Mouse (Mus musculus): ENCODE results near the gene Tnfrsf1a. TPM values are rescaled to one million over a fixed set of nuclear protein-coding genes. Genes with fewer than 3 reads are reported as not detected.
A peak's percentile ranks its signal among the peaks of the same experiment; 100 is the strongest.

Tnfrsf1a gene
- polyA plus RNA-seq, 1 experiment from 2014 or later = 101 TPM

GRCm38 (mm10) chr6:125377582-125378451 is 28.7 kb downstream of the Tnfrsf1a start:
- peaks cover 55% of the 10 kb centered on the region for H3K27me3 ChIP-seq
- WGBS = 33% methylated on average over 16 of the region's 16 CpGs
- no peak overlapping the region for H3K4me3 ChIP-seq
- H3K36me3 ChIP-seq = no peaks in the 10 kb centered on the region
- peak; percentile 66 for ATAC-seq (ENCODE audit: borderline replicate concordance, extremely low read depth, low FRiP score, low TSS enrichment)
- H3K4me1 ChIP-seq = peaks cover 32% of the 10 kb centered on the region
- H3K9me3 ChIP-seq = no peaks in the 10 kb centered on the region
- no peak overlapping the region; the same call in 1 of the 2 replicates for H3K27ac ChIP-seq
- peak overlapping the region; percentile 22; the same call in 1 of the 2 replicates for H3K4me2 ChIP-seq
- H3K9ac ChIP-seq = no peak overlapping the region

GRCm38 (mm10) chr6:125378621-125379020 is 29.5 kb downstream of the Tnfrsf1a start:
- no peak overlapping the region for H3K4me3 ChIP-seq
- no peak; the same call in 1 of the 2 replicates for ATAC-seq (ENCODE audit: borderline replicate concordance, extremely low read depth, low FRiP score, low TSS enrichment)
- no peak overlapping the region for H3K9ac ChIP-seq
- H3K36me3 ChIP-seq = no peaks in the 10 kb centered on the region
- WGBS = 27% methylated on average over 6 of the region's 6 CpGs
- H3K4me2 ChIP-seq = 0 out of 2 replicates have a peak overlapping the region, but pooled peaks have one; percentile 22
- no peak overlapping the region for H3K27ac ChIP-seq
- H3K27me3 ChIP-seq = peaks cover 52% of the 10 kb centered on the region
- peaks cover 32% of the 10 kb centered on the region for H3K4me1 ChIP-seq
- no peaks in the 10 kb centered on the region for H3K9me3 ChIP-seq

GRCm38 (mm10) chr6:125379781-125380180 is 30.6 kb downstream of the Tnfrsf1a start:
- 7% methylated on average over 9 of the region's 9 CpGs for WGBS
- H3K9ac ChIP-seq = no peak overlapping the region
- no peak overlapping the region for H3K27ac ChIP-seq
- peak overlapping the region; percentile 62 for H3K4me2 ChIP-seq
- H3K9me3 ChIP-seq = no peaks in the 10 kb centered on the region
- H3K4me3 ChIP-seq = peak overlapping the region; percentile 35
- H3K36me3 ChIP-seq = no peaks in the 10 kb centered on the region
- H3K27me3 ChIP-seq = peaks cover 51% of the 10 kb centered on the region
- peaks cover 32% of the 10 kb centered on the region for H3K4me1 ChIP-seq
- no peak for ATAC-seq (ENCODE audit: borderline replicate concordance, extremely low read depth, low FRiP score, low TSS enrichment)

- 8% methylated on average over 40 of the region's 40 CpGs for WGBS
Observed at GRCm38 (mm10) chr6:125380372-125381360, 31.5 kb downstream of the Tnfrsf1a start, which contains the start of gene Plekhg6. Gene Plekhg6, minus strand, starts transcription at chr6:125380793.

GRCm38 (mm10) chr6:125382024-125382423 is 32.9 kb downstream of the Tnfrsf1a start:
- ATAC-seq (ENCODE audit: borderline replicate concordance, extremely low read depth, low FRiP score, low TSS enrichment) = no peak
- no peak overlapping the region for H3K4me2 ChIP-seq
- H3K4me3 ChIP-seq = no peak overlapping the region
- H3K27me3 ChIP-seq = peaks cover 51% of the 10 kb centered on the region
- no peaks in the 10 kb centered on the region for H3K9me3 ChIP-seq
- H3K27ac ChIP-seq = no peak overlapping the region
- no peaks in the 10 kb centered on the region for H3K36me3 ChIP-seq
- no peak overlapping the region for H3K9ac ChIP-seq
- 72% methylated on average over 2 of the region's 2 CpGs for WGBS
- peaks cover 31% of the 10 kb centered on the region for H3K4me1 ChIP-seq

More at GRCm38 (mm10) chr6:125380372-125381360, 31.5 kb downstream of the Tnfrsf1a start, which contains the start of gene Plekhg6:
- H3K4me1 ChIP-seq = peaks cover 32% of the 10 kb centered on the region
- peak within 1 kb of the TSS; percentile 35 for H3K4me3 ChIP-seq
- peaks cover 51% of the 10 kb centered on the region for H3K27me3 ChIP-seq
- peak within 1 kb of the TSS; percentile 62 for H3K4me2 ChIP-seq
- H3K9me3 ChIP-seq = no peaks in the 10 kb centered on the region
- H3K36me3 ChIP-seq = no peaks in the 10 kb centered on the region
- H3K9ac ChIP-seq = 0 out of 2 replicates have a peak within 1 kb of the TSS, but pooled peaks have one; percentile 3
- ATAC-seq (ENCODE audit: borderline replicate concordance, extremely low read depth, low FRiP score, low TSS enrichment) = no peak
- H3K27ac ChIP-seq = no peak within 1 kb of the TSS

- WGBS = 66% methylated on average over 11 of the region's 11 CpGs
- no peaks in the 10 kb centered on the region for H3K36me3 ChIP-seq
- H3K27me3 ChIP-seq = peaks cover 26% of the 10 kb centered on the region
- peaks cover 5% of the 10 kb centered on the region; the same call in 1 of the 2 replicates for H3K4me1 ChIP-seq
- H3K9ac ChIP-seq = no peak overlapping the region
- no peaks in the 10 kb centered on the region for H3K9me3 ChIP-seq
- ATAC-seq (ENCODE audit: borderline replicate concordance, extremely low read depth, low FRiP score, low TSS enrichment) = no peak
- no peak overlapping the region for H3K4me3 ChIP-seq
- H3K4me2 ChIP-seq = no peak overlapping the region
- no peak overlapping the region for H3K27ac ChIP-seq
Observed at GRCm38 (mm10) chr6:125385066-125385974, 36.2 kb downstream of the Tnfrsf1a start.

- Histone ChIP-seq H3K9me3 (no peaks in the 10 kb centered on the region), H3K36me3 (no peaks in the 10 kb centered on the region), H3K27me3 (peaks cover 19% of the 10 kb centered on the region), H3K4me3 (no peak overlapping the region), H3K4me2 (no peak overlapping the region), H3K4me1 (no peaks in the 10 kb centered on the region), H3K27ac (no peak overlapping the region), H3K9ac (no peak overlapping the region)
- 43% methylated on average over 6 of the region's 6 CpGs for WGBS
- no peak for ATAC-seq (ENCODE audit: borderline replicate concordance, extremely low read depth, low FRiP score, low TSS enrichment)
Observed at GRCm38 (mm10) chr6:125386080-125386479, 36.9 kb downstream of the Tnfrsf1a start.

GRCm38 (mm10) chr6:125389853-125390252 is 40.7 kb downstream of the Tnfrsf1a start:
- H3K4me1 ChIP-seq = no peaks in the 10 kb centered on the region
- H3K4me3 ChIP-seq = no peak overlapping the region
- no peaks in the 10 kb centered on the region; the same call in 1 of the 2 replicates for H3K27me3 ChIP-seq
- no peak overlapping the region for H3K27ac ChIP-seq
- H3K9ac ChIP-seq = no peak overlapping the region
- ATAC-seq (ENCODE audit: borderline replicate concordance, extremely low read depth, low FRiP score, low TSS enrichment) = no peak
- H3K9me3 ChIP-seq = no peaks in the 10 kb centered on the region
- H3K36me3 ChIP-seq = no peaks in the 10 kb centered on the region
- WGBS = 80% methylated on average over 5 of the region's 5 CpGs
- H3K4me2 ChIP-seq = no peak overlapping the region

GRCm38 (mm10) chr6:125405461-125406382 is 56.6 kb downstream of the Tnfrsf1a start:
- Histone ChIP-seq H3K4me2 (no peak overlapping the region), H3K27me3 (no peaks in the 10 kb centered on the region), H3K4me3 (no peak overlapping the region), H3K36me3 (no peaks in the 10 kb centered on the region), H3K9me3 (no peaks in the 10 kb centered on the region), H3K9ac (no peak overlapping the region), H3K4me1 (no peaks in the 10 kb centered on the region), H3K27ac (no peak overlapping the region)
- no peak; the same call in 1 of the 2 replicates for ATAC-seq (ENCODE audit: borderline replicate concordance, extremely low read depth, low FRiP score, low TSS enrichment)
- 51% methylated on average over 14 of the region's 14 CpGs for WGBS

GRCm38 (mm10) chr6:125407224-125407623 is 58.1 kb downstream of the Tnfrsf1a start:
- H3K9me3 ChIP-seq = no peaks in the 10 kb centered on the region
- no peak overlapping the region for H3K4me2 ChIP-seq
- H3K27ac ChIP-seq = no peak overlapping the region
- H3K9ac ChIP-seq = no peak overlapping the region
- H3K27me3 ChIP-seq = no peaks in the 10 kb centered on the region
- no peak overlapping the region for H3K4me3 ChIP-seq
- 72% methylated on average over 7 of the region's 7 CpGs for WGBS
- no peak for ATAC-seq (ENCODE audit: borderline replicate concordance, extremely low read depth, low FRiP score, low TSS enrichment)
- no peaks in the 10 kb centered on the region for H3K36me3 ChIP-seq
- no peaks in the 10 kb centered on the region for H3K4me1 ChIP-seq
